Mouse (Mus musculus): ENCODE results near the gene Tmem213. TPM values are rescaled to one million over a fixed set of nuclear protein-coding genes. Genes with fewer than 3 reads are reported as not detected.

Gene Tmem213
- polyA plus RNA-seq, 2 experiments: not detected

GRCm38 (mm10) chr6:38083204-38083603, 25.9 kb upstream of the Tmem213 start:
- 47% methylated on average over 4 of the region's 4 CpGs for WGBS (ENCODE audit: insufficient replicate concordance)
- ATAC-seq (ENCODE audit: insufficient read depth): no peak
- no peak overlapping the region for H3K4me2 ChIP-seq (ENCODE audit: low read depth)
- H3K9me3 ChIP-seq (ENCODE audit: control insufficient read depth, low read length): no peaks in the 10 kb centered on the region
- no peak for DNase-seq (ENCODE audit: low read depth in 3 of 3, low spot score in 3 of 3)
- H3K27ac ChIP-seq: no peak overlapping the region
- no peak overlapping the region for H3K9ac ChIP-seq (replicated peaks)
- no peaks in the 10 kb centered on the region for H3K36me3 ChIP-seq (replicated peaks; ENCODE audit: control insufficient read depth, insufficient read depth, low read depth)
- H3K4me3 ChIP-seq (ENCODE audit: insufficient read depth in 1 of 2, low read depth in 2 of 2, low read length in 2 of 2): no peak overlapping the region
- TF ChIP-seq CTCF (IDR thresholded peaks at IDR 0.05; ENCODE audit: low read depth) (no peak), EP300 (IDR thresholded peaks at IDR 0.05; ENCODE audit: low read depth) (no peak)
- H3K27me3 ChIP-seq (ENCODE audit: control insufficient read depth, insufficient read depth, low read length): no peaks in the 10 kb centered on the region
- peaks cover 0 to 6% of the 10 kb centered on the region in 2 experiments; a peak in 3 of 4 replicates for H3K4me1 ChIP-seq (replicated peaks; ENCODE audit: control insufficient read depth in 2 of 2, insufficient read depth in 2 of 2, low read length in 1 of 2)

- no peaks in the 10 kb centered on the region for H3K4me1 ChIP-seq (replicated peaks; ENCODE audit: control insufficient read depth in 2 of 2, insufficient read depth in 2 of 2, low read length in 1 of 2)
- no peaks in the 10 kb centered on the region for H3K27me3 ChIP-seq (ENCODE audit: control insufficient read depth, insufficient read depth, low read length)
- TF ChIP-seq CTCF (IDR thresholded peaks at IDR 0.05; ENCODE audit: low read depth) (no peak), EP300 (IDR thresholded peaks at IDR 0.05; ENCODE audit: low read depth) (no peak)
- H3K9me3 ChIP-seq (ENCODE audit: control insufficient read depth, low read length): no peaks in the 10 kb centered on the region
- H3K4me2 ChIP-seq (ENCODE audit: low read depth): no peak overlapping the region
- ATAC-seq (ENCODE audit: insufficient read depth) (no peak), DNase-seq (ENCODE audit: low read depth in 3 of 3, low spot score in 3 of 3) (no peak)
- no peaks in the 10 kb centered on the region for H3K36me3 ChIP-seq (replicated peaks; ENCODE audit: control insufficient read depth, insufficient read depth, low read depth)
- H3K9ac ChIP-seq (replicated peaks): no peak overlapping the region
- H3K4me3 ChIP-seq (ENCODE audit: insufficient read depth in 1 of 2, low read depth in 2 of 2, low read length in 2 of 2): no peak overlapping the region
- H3K27ac ChIP-seq: no peak overlapping the region
- WGBS (ENCODE audit: insufficient replicate concordance): 63% methylated on average over 9 of the region's 9 CpGs
These were observed 21.6 kb upstream of the Tmem213 start for GRCm38 (mm10) chr6:38087242-38088026.

GRCm38 (mm10) chr6:38092539-38092938, 16.5 kb upstream of the Tmem213 start:
- Histone ChIP-seq H3K27me3 (ENCODE audit: control insufficient read depth, insufficient read depth, low read length) (no peaks in the 10 kb centered on the region), H3K4me2 (ENCODE audit: low read depth) (no peak overlapping the region), H3K4me3 (ENCODE audit: insufficient read depth in 1 of 2, low read depth in 2 of 2, low read length in 2 of 2) (no peak overlapping the region), H3K9me3 (ENCODE audit: control insufficient read depth, low read length) (no peaks in the 10 kb centered on the region), H3K4me1 (replicated peaks; ENCODE audit: control insufficient read depth in 2 of 2, insufficient read depth in 2 of 2, low read length in 1 of 2) (no peaks in the 10 kb centered on the region), H3K27ac (no peak overlapping the region), H3K36me3 (replicated peaks; ENCODE audit: control insufficient read depth, insufficient read depth, low read depth) (no peaks in the 10 kb centered on the region), H3K9ac (replicated peaks) (no peak overlapping the region)
- 70% methylated on average over 8 of the region's 8 CpGs for WGBS (ENCODE audit: insufficient replicate concordance)
- no peak for ATAC-seq (ENCODE audit: insufficient read depth)
- no peak for DNase-seq (ENCODE audit: low read depth in 3 of 3, low spot score in 3 of 3)
- no peak for TF ChIP-seq CTCF (IDR thresholded peaks at IDR 0.05; ENCODE audit: low read depth)
- no peak for TF ChIP-seq EP300 (IDR thresholded peaks at IDR 0.05; ENCODE audit: low read depth)

GRCm38 (mm10) chr6:38094701-38095100, 14.4 kb upstream of the Tmem213 start:
- H3K4me2 ChIP-seq (ENCODE audit: low read depth): no peak overlapping the region
- no peaks in the 10 kb centered on the region for H3K36me3 ChIP-seq (replicated peaks; ENCODE audit: control insufficient read depth, insufficient read depth, low read depth)
- no peak overlapping the region for H3K4me3 ChIP-seq (ENCODE audit: insufficient read depth in 1 of 2, low read depth in 2 of 2, low read length in 2 of 2)
- no peaks in the 10 kb centered on the region for H3K4me1 ChIP-seq (replicated peaks; ENCODE audit: control insufficient read depth in 2 of 2, insufficient read depth in 2 of 2, low read length in 1 of 2)
- H3K27ac ChIP-seq: no peak overlapping the region
- no peaks in the 10 kb centered on the region for H3K9me3 ChIP-seq (ENCODE audit: control insufficient read depth, low read length)
- no peaks in the 10 kb centered on the region for H3K27me3 ChIP-seq (ENCODE audit: control insufficient read depth, insufficient read depth, low read length)
- TF ChIP-seq CTCF (IDR thresholded peaks at IDR 0.05; ENCODE audit: low read depth) (no peak), EP300 (IDR thresholded peaks at IDR 0.05; ENCODE audit: low read depth) (no peak)
- ATAC-seq (ENCODE audit: insufficient read depth) (no peak), DNase-seq (ENCODE audit: low read depth in 3 of 3, low spot score in 3 of 3) (no peak)
- H3K9ac ChIP-seq (replicated peaks): no peak overlapping the region
- 69% methylated on average over 10 of the region's 10 CpGs for WGBS (ENCODE audit: insufficient replicate concordance)

GRCm38 (mm10) chr6:38096961-38097370, 12.1 kb upstream of the Tmem213 start:
- ATAC-seq (ENCODE audit: insufficient read depth) (no peak), DNase-seq (ENCODE audit: low read depth in 3 of 3, low spot score in 3 of 3) (no peak)
- Histone ChIP-seq H3K9ac (replicated peaks) (no peak overlapping the region), H3K27me3 (ENCODE audit: control insufficient read depth, insufficient read depth, low read length) (no peaks in the 10 kb centered on the region), H3K27ac (no peak overlapping the region), H3K9me3 (ENCODE audit: control insufficient read depth, low read length) (no peaks in the 10 kb centered on the region), H3K4me3 (ENCODE audit: insufficient read depth in 1 of 2, low read depth in 2 of 2, low read length in 2 of 2) (no peak overlapping the region), H3K4me1 (replicated peaks; ENCODE audit: control insufficient read depth in 2 of 2, insufficient read depth in 2 of 2, low read length in 1 of 2) (no peaks in the 10 kb centered on the region), H3K36me3 (replicated peaks; ENCODE audit: control insufficient read depth, insufficient read depth, low read depth) (no peaks in the 10 kb centered on the region), H3K4me2 (ENCODE audit: low read depth) (no peak overlapping the region)
- no peak for TF ChIP-seq EP300 (IDR thresholded peaks at IDR 0.05; ENCODE audit: low read depth)
- no peak for TF ChIP-seq CTCF (IDR thresholded peaks at IDR 0.05; ENCODE audit: low read depth)
- WGBS (ENCODE audit: insufficient replicate concordance): 26% methylated on average over 5 of the region's 5 CpGs
